Mouse (Mus musculus) R1 (cell line): ENCODE measurements around the gene Gm20388.

Source experiments
- DNase-seq: peaks from one replicate; pipeline ENCODE4 v3.0.0-alpha.2; 2018; ENCODE audit warnings: low read depth, low spot score

Gene Gm20388

GRCm38 (mm10) chr8:123654763-123655162, 3744.1 kb downstream of the Gm20388 start:
- DNase-seq: no peak

- DNase-seq: peak; percentile 45
Observed at GRCm38 (mm10) chr8:123655351-123655779, 3744.7 kb downstream of the Gm20388 start.

GRCm38 (mm10) chr8:123657826-123658225, 3747.2 kb downstream of the Gm20388 start:
- no peak for DNase-seq

- no peak for DNase-seq
Observed at GRCm38 (mm10) chr8:123659469-123660057, 3748.9 kb downstream of the Gm20388 start.

- no peak for DNase-seq
Observed at GRCm38 (mm10) chr8:123661515-123661914, 3750.9 kb downstream of the Gm20388 start.

- DNase-seq: no peak
Observed at GRCm38 (mm10) chr8:123665580-123665979, 3754.9 kb downstream of the Gm20388 start.

- peak; percentile 75 for DNase-seq
Observed at GRCm38 (mm10) chr8:123666832-123667231, 3756.2 kb downstream of the Gm20388 start.

- peak; percentile 66 for DNase-seq
Observed at GRCm38 (mm10) chr8:123668681-123669080, 3758.0 kb downstream of the Gm20388 start.

GRCm38 (mm10) chr8:123670766-123671165, 3760.1 kb downstream of the Gm20388 start:
- DNase-seq: no peak

- no peak for DNase-seq
Observed at GRCm38 (mm10) chr8:123671454-123671853, 3760.8 kb downstream of the Gm20388 start.

- DNase-seq: no peak
Observed at GRCm38 (mm10) chr8:123672648-123673047, 3762.0 kb downstream of the Gm20388 start.

- no peak for DNase-seq
Observed at GRCm38 (mm10) chr8:123675611-123676010, 3765.0 kb downstream of the Gm20388 start.

- DNase-seq: no peak
Observed at GRCm38 (mm10) chr8:123678390-123678789, 3767.7 kb downstream of the Gm20388 start.

GRCm38 (mm10) chr8:123682073-123682761, 3771.6 kb downstream of the Gm20388 start:
- DNase-seq: peak; percentile 97

GRCm38 (mm10) chr8:123683321-123683720, 3772.7 kb downstream of the Gm20388 start:
- no peak for DNase-seq

- DNase-seq: no peak
Observed at GRCm38 (mm10) chr8:123684806-123685205, 3774.2 kb downstream of the Gm20388 start.

GRCm38 (mm10) chr8:123685477-123685876, 3774.8 kb downstream of the Gm20388 start:
- no peak for DNase-seq

GRCm38 (mm10) chr8:123687826-123688225, 3777.2 kb downstream of the Gm20388 start:
- peak; percentile 87 for DNase-seq

GRCm38 (mm10) chr8:123692165-123692962, 3781.7 kb downstream of the Gm20388 start:
- no peak for DNase-seq

- DNase-seq: no peak
Observed at GRCm38 (mm10) chr8:123696167-123696566, 3785.5 kb downstream of the Gm20388 start.

GRCm38 (mm10) chr8:123697329-123697728, 3786.7 kb downstream of the Gm20388 start:
- DNase-seq: no peak

GRCm38 (mm10) chr8:123700399-123701070, 3789.9 kb downstream of the Gm20388 start:
- no peak for DNase-seq
